Mouse (Mus musculus) ES-E14 (cell line): Measurements from ENCODE around the gene Ccdc43. TPM values are rescaled to one million over a fixed set of nuclear protein-coding genes. Genes with fewer than 3 reads are reported as not detected.

Experiments
- DNase-seq: peaks from one replicate; pipeline ENCODE4 v3.0.0-alpha.2; 2013; ENCODE audit warnings: low read depth, low spot score
- H3K27ac ChIP-seq: 2 replicates; pipeline ENCODE4 v1.5.1; 2012; ENCODE audit warnings: low read depth, mild to moderate bottlenecking, low read length, moderate library complexity, mixed read lengths; ENCODE audit not compliant: poor library complexity, insufficient read depth, severe bottlenecking
- H3K36me3 ChIP-seq: 2 replicates; pipeline ENCODE4 v1.6.1; 2012; ENCODE audit warnings: mild to moderate bottlenecking, low read length, moderate library complexity, mixed read lengths; ENCODE audit not compliant: control insufficient read depth, poor library complexity, insufficient read depth, severe bottlenecking
- H3K4me1 ChIP-seq, 2 experiments: fragments of 150-350 bp in 1 of 2; sonication (generic) in 1 of 2; 2 replicates each; pipeline ENCODE4 v1.6.1; 2012; ENCODE audit warnings: low read length in 2 of 2, mild to moderate bottlenecking in 1 of 2, mixed read lengths in 1 of 2; ENCODE audit not compliant: control insufficient read depth in 2 of 2, insufficient read depth in 2 of 2, poor library complexity in 1 of 2
- H3K4me3 ChIP-seq, 2 experiments: fragments of 150-350 bp in 1 of 2; sonication (generic) in 1 of 2; 2 replicates each; pipeline ENCODE4 v1.5.1; 2012; ENCODE audit warnings: low read length in 2 of 2, low read depth in 1 of 2, mild to moderate bottlenecking in 1 of 2, mixed read lengths in 1 of 2; ENCODE audit not compliant: insufficient read depth in 1 of 2, poor library complexity in 1 of 2, severe bottlenecking in 1 of 2
- H3K9ac ChIP-seq: 2 replicates; pipeline ENCODE4 v1.6.1; 2012; ENCODE audit warnings: low read depth, mild to moderate bottlenecking, low read length, mixed read lengths; ENCODE audit not compliant: poor library complexity, insufficient read depth, severe bottlenecking
- H3K9me3 ChIP-seq: fragments of 150-350 bp; sonication (generic); 2 replicates; pipeline ENCODE4 v1.6.1; 2012; ENCODE audit warnings: low read depth, mild to moderate bottlenecking, low read length; ENCODE audit not compliant: control insufficient read depth, insufficient read depth
- HCFC1 ChIP-seq: IDR thresholded peaks from 2 replicates; pipeline ENCODE4 v1.6.1; 2012; ENCODE audit warnings: low read length, inconsistent platforms, borderline replicate concordance; ENCODE audit not compliant: insufficient read depth
- MAFK ChIP-seq: IDR thresholded peaks from 2 replicates; pipeline ENCODE4 v1.6.1; 2014; ENCODE audit warnings: mild to moderate bottlenecking, low read depth, low read length, inconsistent platforms; ENCODE audit not compliant: insufficient read depth
- ZNF384 ChIP-seq: IDR thresholded peaks from 2 replicates; pipeline ENCODE4 v1.6.1; 2012; ENCODE audit warnings: low read depth, low read length, inconsistent platforms
- in situ Hi-C, 2 experiments: fragments of 600-800 bp; cut with MboI; formaldehyde crosslinking; loops; one replicate each; pipeline ENCODE4 v1.15.1; 2025; ENCODE audit warnings: low sequenced_read_pairs in 2 of 2, inconsistent platforms in 1 of 2; ENCODE audit not compliant: unreplicated experiment in 2 of 2
- total RNA-seq: library from RNA; depleted of rRNA; stranded (reverse); fragments of 300-350 nt; gene quantifications from 2 replicates; pipeline ENCODE4 v1.2.3, GENCODE M21; 2012; rRNA removed

Gene Ccdc43
- total RNA-seq, 1 experiment, result 53.7 TPM

DNA sequence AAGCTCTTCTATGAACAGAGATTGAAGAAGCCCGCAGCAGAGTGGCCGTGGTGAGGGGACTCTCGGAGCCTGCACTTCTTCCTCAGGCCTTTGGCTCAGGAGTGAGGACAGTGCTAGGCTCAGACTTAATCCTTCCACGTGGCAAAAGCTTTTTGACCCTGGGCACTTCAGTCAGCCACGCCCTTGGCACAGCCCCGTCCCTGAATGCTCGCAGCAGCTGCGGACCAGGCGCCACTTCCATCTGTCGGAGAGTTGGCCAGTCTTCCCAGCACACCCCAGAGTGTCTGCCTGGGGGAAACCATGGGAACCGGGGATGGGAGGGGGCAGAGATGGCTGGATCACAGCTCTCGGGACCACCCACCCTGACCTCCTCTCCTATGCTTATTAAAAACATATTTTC is 60.7 kb downstream of the Ccdc43 start:
- no peak for TF ChIP-seq ZNF384
- no peak for TF ChIP-seq MAFK
- no peak for TF ChIP-seq HCFC1
- Histone ChIP-seq H3K27ac (no peak overlapping the region), H3K9me3 (no peaks in the 10 kb centered on the region), H3K4me1 (peaks cover 0 to 12% of the 10 kb centered on the region in 2 experiments; a peak in 2 of 4 replicates), H3K4me3 (no peak overlapping the region), H3K9ac (no peak overlapping the region), H3K36me3 (no peaks in the 10 kb centered on the region)
- in situ Hi-C loops, result no loop called here
- no peak for DNase-seq

Other genes starting within 250 kb of the Ccdc43 start
- 6.6 and 7.8 TPM in 2 replicates for gene Itga2b, start 227.7 kb downstream of the Ccdc43 start, total RNA-seq
- gene Gpatch8, start 141.4 kb downstream of the Ccdc43 start, total RNA-seq, result 22.5 and 22.9 TPM in 2 replicates
- gene Gm11627, start 118.3 kb downstream of the Ccdc43 start, total RNA-seq, result 5.2 and 7.5 TPM in 2 replicates
- gene Fzd2, start 93.4 kb downstream of the Ccdc43 start, total RNA-seq, result 26.4 and 27.9 TPM in 2 replicates
- 9.0 and 9.8 TPM in 2 replicates for gene Meioc, start 34.1 kb downstream of the Ccdc43 start, total RNA-seq
- gene Adam11, start 63.7 kb upstream of the Ccdc43 start, total RNA-seq, result 1.7 and 2.5 TPM in 2 replicates
- gene Gjc1, start 121.9 kb upstream of the Ccdc43 start, total RNA-seq, result 74.8 and 77.1 TPM in 2 replicates
- gene Higd1b, start 138.1 kb upstream of the Ccdc43 start, total RNA-seq, result 1.0 TPM in 1 of 2 replicates, not detected in the other
- gene Eftud2, start 183.2 kb upstream of the Ccdc43 start, total RNA-seq, result 161 and 198 TPM in 2 replicates
- gene Ccdc103, start 183.4 kb upstream of the Ccdc43 start, total RNA-seq, result 0.48 and 1.1 TPM in 2 replicates
- not detected in 2 replicates for gene Fam187a, start 187.4 kb upstream of the Ccdc43 start, total RNA-seq
- gene Gfap, start 203.1 kb upstream of the Ccdc43 start, total RNA-seq, result 0.36 and 0.42 TPM in 2 replicates
- gene Kif18b, start 227.3 kb upstream of the Ccdc43 start, total RNA-seq, result 38.4 and 51.0 TPM in 2 replicates
- gene C1ql1, start 248.9 kb upstream of the Ccdc43 start, total RNA-seq, result 3.3 and 3.7 TPM in 2 replicates